Mouse (Mus musculus) liver, embryonic 15.5 days (tissue): ENCODE measurements around the gene Rbm47. TPM values are rescaled to one million over a fixed set of nuclear protein-coding genes. Genes with fewer than 3 reads are reported as not detected.
A peak's percentile ranks its signal among the peaks of the same experiment; 100 is the strongest.

ENCODE experiments used
- ATAC-seq: fragments of 200-750 bp; cut with Nextera tagmentation; 2 replicates; pipeline ENCODE4 v1.8.0; 2017; ENCODE audit warnings: moderate number of reproducible peaks, mild to moderate bottlenecking, moderate library complexity; ENCODE audit not compliant: insufficient read depth
- H3K27ac ChIP-seq: fragments of 300-500 bp; sonication (generic); replicated peaks from 2 replicates; pipeline ENCODE4 v1.5.1; 2015; ENCODE audit warnings: mild to moderate bottlenecking, inconsistent platforms
- H3K27me3 ChIP-seq: fragments of 300-500 bp; sonication (generic); 2 replicates; pipeline ENCODE4 v1.6.1; 2015; ENCODE audit warnings: mild to moderate bottlenecking, inconsistent platforms
- H3K36me3 ChIP-seq: fragments of 300-500 bp; sonication (generic); replicated peaks from 2 replicates; pipeline ENCODE4 v1.6.1; 2015; ENCODE audit warnings: moderate library complexity, mild to moderate bottlenecking, inconsistent platforms
- H3K4me1 ChIP-seq: fragments of 300-500 bp; sonication (generic); replicated peaks from 2 replicates; pipeline ENCODE4 v1.6.1; 2015; ENCODE audit warnings: inconsistent platforms
- H3K4me2 ChIP-seq: fragments of 300-500 bp; sonication (generic); 2 replicates; pipeline ENCODE4 v1.6.1; 2015; ENCODE audit warnings: moderate library complexity, mild to moderate bottlenecking, inconsistent platforms
- H3K4me3 ChIP-seq: fragments of 300-500 bp; sonication (generic); replicated peaks from 2 replicates; pipeline ENCODE4 v1.5.1; 2015; ENCODE audit warnings: mild to moderate bottlenecking, inconsistent platforms
- H3K9ac ChIP-seq: fragments of 300-500 bp; sonication (generic); 2 replicates; pipeline ENCODE4 v1.6.1; 2015; ENCODE audit warnings: moderate library complexity, mild to moderate bottlenecking, inconsistent platforms
- H3K9me3 ChIP-seq: fragments of 300-500 bp; sonication (generic); replicated peaks from 2 replicates; pipeline ENCODE4 v1.6.1; 2016; ENCODE audit warnings: inconsistent platforms
- WGBS: fragments of 180-500 bp; shearing (Covaris S2); methylation state at CpG from one replicate; pipeline ENCODE4 v1.1.7; 2015; ENCODE audit warnings: mixed read lengths; ENCODE audit not compliant: insufficient replicate concordance; 5-methylcytosine and 5-hydroxymethylcytosine counted together
- polyA plus RNA-seq: library from polyadenylated mRNA; unstranded; fragments of >200 nt; fragmentation: Nextera tagmentation; extraction: Ambion mirVana; gene quantifications from 2 replicates; pipeline ENCODE4 v1.2.1, GENCODE M21; 2015

Rbm47 gene
- polyA plus RNA-seq, 1 experiment from 2014 or later, result 15.2 TPM

DNA sequence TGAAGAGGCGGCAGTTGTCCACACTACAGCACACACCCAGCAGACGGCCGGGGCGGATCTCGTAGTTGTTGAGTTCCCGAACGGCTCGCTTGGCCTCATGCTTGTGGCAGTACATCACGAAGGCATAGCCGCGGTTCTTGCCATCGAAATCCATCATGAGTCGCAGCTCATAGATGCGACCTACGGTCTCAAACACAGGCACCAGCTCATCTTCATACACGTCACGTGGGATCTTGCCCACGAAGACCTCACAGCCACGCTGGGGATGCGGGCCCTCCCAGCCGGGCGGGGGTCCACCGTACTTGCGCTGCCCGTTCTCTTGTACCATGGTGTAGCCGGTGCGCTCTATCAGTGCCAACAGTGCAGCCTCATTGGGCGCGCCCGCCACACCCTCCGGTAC is 146.1 kb downstream of the Rbm47 start:
- Histone ChIP-seq H3K4me3 (no peak overlapping the region), H3K27ac (no peak overlapping the region), H3K9me3 (no peaks in the 10 kb centered on the region), H3K36me3 (peaks cover 38% of the 10 kb centered on the region), H3K4me2 (no peak overlapping the region), H3K4me1 (peaks cover 5% of the 10 kb centered on the region; the same call in 1 of the 2 replicates), H3K27me3 (no peaks in the 10 kb centered on the region), H3K9ac (no peak overlapping the region)
- WGBS, result 89% methylated on average over 31 of the region's 31 CpGs
- no peak for ATAC-seq

DNA sequence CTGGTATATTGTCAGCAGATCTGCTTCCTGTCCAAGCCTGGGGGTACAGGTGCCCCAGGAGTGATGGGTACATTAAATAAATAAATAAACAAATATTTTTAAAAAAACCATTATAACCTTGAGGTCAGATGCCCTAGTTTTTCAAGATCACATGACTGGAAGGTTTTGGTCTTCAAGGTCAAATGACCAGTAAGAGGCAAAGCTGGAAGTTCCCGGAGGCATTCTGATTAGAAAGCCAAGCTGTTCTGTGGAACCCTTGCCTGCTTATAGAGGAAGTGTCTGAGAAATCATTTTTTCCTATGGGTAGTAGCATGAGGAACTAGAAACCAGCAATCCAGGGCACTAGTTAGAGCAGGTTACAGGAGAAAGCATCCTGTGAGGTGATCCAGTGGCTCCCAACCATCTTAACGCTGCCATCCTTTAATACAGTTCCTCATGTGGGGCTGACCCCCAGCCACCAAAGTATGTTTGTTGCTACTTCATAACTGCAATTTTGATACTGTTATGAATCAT is 157.4 kb downstream of the Rbm47 start:
- no peak for ATAC-seq
- 59% methylated on average over 2 of the region's 2 CpGs for WGBS
- peaks cover 8% of the 10 kb centered on the region for H3K36me3 ChIP-seq
- no peaks in the 10 kb centered on the region for H3K9me3 ChIP-seq
- H3K27me3 ChIP-seq, result no peaks in the 10 kb centered on the region
- peaks cover 6% of the 10 kb centered on the region for H3K4me1 ChIP-seq
- no peak overlapping the region for H3K4me2 ChIP-seq
- no peak overlapping the region for H3K4me3 ChIP-seq
- no peak overlapping the region for H3K27ac ChIP-seq
- no peak overlapping the region for H3K9ac ChIP-seq

DNA sequence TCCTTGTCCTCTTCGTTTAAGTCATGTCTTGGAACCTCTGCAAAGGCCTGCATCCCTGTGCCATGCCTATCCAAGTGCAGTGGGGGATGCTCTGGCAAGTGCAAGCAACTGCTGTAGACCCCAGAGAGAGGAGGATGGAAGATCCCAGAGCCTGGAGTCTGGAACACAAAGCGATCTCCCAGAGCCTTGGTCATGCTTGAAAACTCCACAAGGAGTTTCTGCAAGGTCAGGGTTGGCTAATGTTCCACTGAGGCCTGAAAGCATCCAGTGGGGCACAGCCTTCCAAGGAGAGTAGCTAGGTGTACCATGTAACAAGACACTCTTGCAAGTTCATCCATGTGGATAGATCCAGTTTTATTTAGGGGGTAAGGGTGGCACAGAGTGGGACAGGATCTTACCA is 158.5 kb downstream of the Rbm47 start:
- no peaks in the 10 kb centered on the region for H3K27me3 ChIP-seq
- ATAC-seq, result no peak

DNA sequence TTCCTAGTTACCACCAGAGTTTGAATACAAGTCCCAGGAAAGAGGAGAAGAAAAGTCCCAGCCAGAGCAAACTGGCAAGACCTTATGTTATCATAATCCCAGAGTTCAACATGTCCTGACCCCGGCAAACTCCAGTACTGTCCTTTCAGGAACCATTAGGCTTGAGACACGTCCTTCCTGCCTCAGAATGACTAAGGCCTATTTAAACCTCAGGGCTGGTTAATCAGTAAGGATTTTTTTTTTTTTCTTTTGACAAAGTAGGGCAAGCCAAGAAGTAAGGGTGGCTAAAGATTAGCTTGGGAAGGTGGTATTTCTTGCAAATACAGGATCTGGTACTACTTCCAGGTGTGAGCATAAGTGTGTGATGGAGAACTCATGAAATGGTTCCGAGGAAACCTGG is 158.9 kb downstream of the Rbm47 start:
- no peak overlapping the region for H3K4me2 ChIP-seq
- WGBS, result 34% methylated on average over 3 of the region's 3 CpGs
- H3K4me3 ChIP-seq, result no peak overlapping the region
- H3K9ac ChIP-seq, result no peak overlapping the region
- H3K27ac ChIP-seq, result no peak overlapping the region
- no peaks in the 10 kb centered on the region for H3K27me3 ChIP-seq
- no peak for ATAC-seq
- H3K36me3 ChIP-seq, result peaks cover under 1% of the 10 kb centered on the region; the same call in 1 of the 2 replicates
- peaks cover 6% of the 10 kb centered on the region for H3K4me1 ChIP-seq
- H3K9me3 ChIP-seq, result no peaks in the 10 kb centered on the region

More for the DNA sequence above, 158.5 kb downstream of the Rbm47 start:
- H3K9ac ChIP-seq, result no peak overlapping the region
- H3K36me3 ChIP-seq, result peaks cover 5% of the 10 kb centered on the region; the same call in 1 of the 2 replicates
- H3K4me1 ChIP-seq, result peaks cover 6% of the 10 kb centered on the region
- WGBS, result 55% methylated on average over 2 of the region's 2 CpGs
- H3K4me2 ChIP-seq, result no peak overlapping the region
- H3K9me3 ChIP-seq, result no peaks in the 10 kb centered on the region
- no peak overlapping the region for H3K27ac ChIP-seq
- H3K4me3 ChIP-seq, result no peak overlapping the region

DNA sequence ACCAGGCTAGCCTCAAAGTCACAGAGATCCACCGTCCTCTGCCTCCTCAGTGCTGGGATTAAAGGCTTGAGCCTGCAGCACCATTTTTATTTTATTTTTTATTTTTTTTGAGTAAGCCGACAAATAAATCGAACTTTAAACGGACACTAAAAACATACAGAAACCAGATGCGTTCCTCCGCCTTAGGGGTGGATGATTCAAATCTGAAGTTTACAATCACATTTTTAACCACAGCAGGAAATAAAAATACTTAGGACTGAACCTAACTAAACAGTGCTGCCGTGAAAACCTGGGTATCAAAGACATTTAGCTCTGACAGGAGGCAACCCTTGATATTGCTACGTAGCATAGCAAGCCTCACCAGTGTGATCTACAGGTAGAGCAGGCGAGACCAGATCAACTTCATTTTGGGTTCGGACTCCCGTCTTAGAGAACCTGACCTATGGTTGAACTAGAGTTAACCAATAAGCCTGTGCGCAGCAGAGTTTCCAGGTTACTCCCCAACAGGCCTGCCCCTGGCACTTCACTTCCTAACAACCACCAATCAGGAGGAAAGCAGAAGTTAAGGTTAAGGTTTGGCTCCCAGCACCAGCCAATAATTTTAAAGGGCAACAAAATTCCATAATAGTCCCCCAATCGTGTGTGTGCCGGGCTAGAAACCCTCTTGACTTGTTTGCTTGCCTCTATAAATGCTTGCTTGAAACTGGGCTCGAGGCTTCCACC is 164.5 kb downstream of the Rbm47 start:
- Histone ChIP-seq H3K9me3 (no peaks in the 10 kb centered on the region), H3K4me1 (peaks cover 4% of the 10 kb centered on the region; the same call in 1 of the 2 replicates), H3K4me3 (no peak overlapping the region), H3K36me3 (no peaks in the 10 kb centered on the region), H3K27me3 (peaks cover 5% of the 10 kb centered on the region; the same call in 1 of the 2 replicates), H3K4me2 (no peak overlapping the region), H3K9ac (no peak overlapping the region), H3K27ac (no peak overlapping the region)
- no peak for ATAC-seq
- 67% methylated on average over 15 of the region's 15 CpGs for WGBS

DNA sequence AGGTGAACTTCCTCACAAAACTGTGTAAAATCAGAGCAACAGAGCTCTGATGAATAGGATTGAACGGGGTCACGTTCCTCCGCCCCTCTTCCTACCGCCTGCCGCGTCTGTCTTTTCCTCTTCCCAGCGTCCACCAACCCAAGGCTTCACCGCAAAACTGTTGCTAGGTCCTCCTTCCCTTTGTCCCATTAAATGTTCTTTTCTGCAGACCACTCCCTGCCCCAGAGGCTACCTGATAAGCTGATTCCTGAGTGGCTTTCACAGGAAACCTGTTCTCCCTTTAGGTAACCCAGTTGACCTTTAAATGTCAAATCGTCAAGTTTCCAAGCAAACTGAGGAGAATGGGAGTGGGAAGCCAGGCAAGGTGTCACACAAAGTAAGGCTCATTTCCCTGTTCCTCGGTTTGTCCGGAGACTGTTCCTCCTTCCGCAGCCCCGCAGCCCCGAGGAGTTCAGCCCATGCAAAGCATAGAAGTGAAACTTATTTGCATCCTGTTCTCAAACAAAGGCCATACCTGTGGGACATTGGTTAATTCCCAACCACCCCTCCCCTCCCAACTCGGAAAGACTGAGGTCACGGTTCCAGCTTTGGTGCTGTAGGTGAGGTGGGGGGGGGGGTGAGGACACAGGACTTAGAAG is 167.8 kb downstream of the Rbm47 start:
- H3K9me3 ChIP-seq, result no peaks in the 10 kb centered on the region
- no peaks in the 10 kb centered on the region for H3K36me3 ChIP-seq
- WGBS, result 25% methylated on average over 16 of the region's 16 CpGs
- no peak overlapping the region for H3K27ac ChIP-seq
- no peak for ATAC-seq
- H3K9ac ChIP-seq, result no peak overlapping the region
- peak overlapping the region; percentile 19; the same call in 1 of the 2 replicates for H3K4me3 ChIP-seq
- peaks cover 5% of the 10 kb centered on the region; the same call in 1 of the 2 replicates for H3K27me3 ChIP-seq
- peaks cover 4% of the 10 kb centered on the region; the same call in 1 of the 2 replicates for H3K4me1 ChIP-seq
- peak overlapping the region; percentile 44; the same call in 1 of the 2 replicates for H3K4me2 ChIP-seq

DNA sequence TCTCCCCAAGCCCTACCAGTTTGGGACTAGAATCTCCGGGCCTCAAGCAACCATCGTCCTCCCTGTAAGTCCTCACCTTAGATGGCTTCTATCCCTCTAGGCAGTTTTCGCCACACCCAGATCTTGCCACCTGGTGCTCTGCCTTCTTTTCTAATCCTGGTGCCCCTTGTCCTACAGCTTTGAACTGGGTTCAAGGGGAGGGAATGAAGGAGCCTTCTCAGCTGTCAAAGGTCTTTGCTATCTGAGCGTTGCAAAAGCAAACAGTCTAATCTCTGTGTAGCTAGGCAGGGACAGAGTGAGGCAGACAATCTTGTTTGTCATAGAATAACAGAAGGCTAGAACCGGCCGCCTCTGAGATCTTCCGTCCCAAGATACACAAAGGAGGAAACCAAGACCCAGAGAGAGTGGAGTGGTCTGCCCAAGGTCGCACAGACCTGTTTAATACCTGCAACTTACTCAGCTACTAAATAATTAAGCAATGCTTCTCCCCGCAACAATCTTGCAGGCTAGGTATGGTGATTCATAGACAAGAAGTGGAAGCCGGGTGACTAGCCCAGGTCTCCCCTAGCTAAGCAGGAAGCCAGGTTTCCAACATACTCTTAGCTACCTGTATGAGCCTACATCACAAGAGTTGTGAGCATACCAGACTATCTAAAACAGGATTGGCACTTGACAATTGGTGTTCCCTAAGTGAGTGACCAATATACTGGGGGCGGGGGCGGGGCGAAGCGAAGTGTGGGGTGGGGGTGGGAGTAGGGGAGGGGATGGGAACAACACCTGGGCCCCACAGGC is 168.6 kb downstream of the Rbm47 start, which contains the start of gene 9130230L23Rik:
TSS of gene 9130230L23Rik (minus strand) at position 152 of the 792 bp plus-strand sequence.
- Histone ChIP-seq H3K9ac (no peak within 1 kb of the TSS), H3K4me3 (peak within 1 kb of the TSS; percentile 19; the same call in 1 of the 2 replicates), H3K4me2 (peak within 1 kb of the TSS; percentile 44; the same call in 1 of the 2 replicates), H3K4me1 (peaks cover 4% of the 10 kb centered on the region; the same call in 1 of the 2 replicates), H3K27me3 (peaks cover 5% of the 10 kb centered on the region; the same call in 1 of the 2 replicates), H3K36me3 (no peaks in the 10 kb centered on the region), H3K27ac (no peak within 1 kb of the TSS), H3K9me3 (no peaks in the 10 kb centered on the region)
- WGBS, result 43% methylated on average over 14 of the region's 14 CpGs
- no peak for ATAC-seq

DNA sequence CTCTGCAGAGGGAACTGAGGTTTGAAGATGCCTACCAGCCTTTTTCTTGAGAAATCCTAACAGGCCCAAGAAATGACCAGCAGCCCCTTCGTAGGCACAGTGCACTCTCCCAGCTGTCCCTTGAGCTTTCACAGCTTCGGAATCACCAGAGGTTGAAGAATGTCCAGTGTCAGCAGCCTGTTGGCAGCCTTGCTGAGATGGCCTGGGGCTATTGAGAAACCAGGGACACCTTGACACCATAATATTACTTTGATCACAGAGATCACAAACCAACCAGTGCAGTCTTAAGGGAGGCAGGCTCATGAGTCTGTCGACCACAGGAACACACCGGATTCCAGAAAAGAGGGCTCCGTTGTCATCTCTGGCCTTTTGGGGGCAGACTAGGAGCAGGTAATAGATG is 171.7 kb downstream of the Rbm47 start:
- no peak for ATAC-seq
- Histone ChIP-seq H3K36me3 (no peaks in the 10 kb centered on the region), H3K27me3 (peaks cover 5% of the 10 kb centered on the region; the same call in 1 of the 2 replicates), H3K27ac (no peak overlapping the region), H3K4me3 (no peak overlapping the region), H3K9me3 (no peaks in the 10 kb centered on the region), H3K4me2 (no peak overlapping the region), H3K4me1 (peaks cover 4% of the 10 kb centered on the region; the same call in 1 of the 2 replicates), H3K9ac (no peak overlapping the region)
- WGBS, result 50% methylated on average over 5 of the region's 5 CpGs

DNA sequence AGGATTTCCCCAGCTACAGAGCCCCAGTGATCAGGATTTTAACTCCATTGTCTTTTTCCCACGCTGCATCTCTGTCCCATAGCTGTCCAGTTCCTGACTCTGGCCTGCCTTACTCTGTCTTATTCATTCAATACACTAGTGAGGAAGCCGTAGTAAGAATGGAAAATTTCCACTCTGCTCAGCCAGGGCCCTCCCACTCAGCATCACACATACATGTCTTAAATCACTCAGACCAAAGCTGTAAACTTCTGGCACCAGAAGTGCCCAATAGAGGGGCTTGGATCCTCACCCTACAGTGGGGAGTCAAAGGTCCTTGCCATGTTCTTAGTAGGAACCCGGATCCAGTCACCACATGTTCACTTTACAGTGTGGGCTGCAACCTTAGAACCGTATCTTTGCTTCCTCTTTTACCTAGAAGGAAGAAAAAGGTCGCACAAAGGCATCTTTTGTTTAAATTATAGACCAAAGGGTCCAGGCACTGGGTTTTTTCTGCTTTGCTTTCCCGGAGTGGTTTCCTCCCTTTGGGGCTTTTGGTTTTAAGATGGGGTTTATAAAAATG is 172.3 kb downstream of the Rbm47 start:
- Histone ChIP-seq H3K4me3 (no peak overlapping the region), H3K4me1 (peaks cover 4% of the 10 kb centered on the region; the same call in 1 of the 2 replicates), H3K36me3 (no peaks in the 10 kb centered on the region), H3K4me2 (no peak overlapping the region), H3K9me3 (no peaks in the 10 kb centered on the region), H3K27ac (no peak overlapping the region), H3K9ac (no peak overlapping the region), H3K27me3 (peaks cover 5% of the 10 kb centered on the region; the same call in 1 of the 2 replicates)
- ATAC-seq, result no peak
- 26% methylated on average over 6 of the region's 6 CpGs for WGBS

DNA sequence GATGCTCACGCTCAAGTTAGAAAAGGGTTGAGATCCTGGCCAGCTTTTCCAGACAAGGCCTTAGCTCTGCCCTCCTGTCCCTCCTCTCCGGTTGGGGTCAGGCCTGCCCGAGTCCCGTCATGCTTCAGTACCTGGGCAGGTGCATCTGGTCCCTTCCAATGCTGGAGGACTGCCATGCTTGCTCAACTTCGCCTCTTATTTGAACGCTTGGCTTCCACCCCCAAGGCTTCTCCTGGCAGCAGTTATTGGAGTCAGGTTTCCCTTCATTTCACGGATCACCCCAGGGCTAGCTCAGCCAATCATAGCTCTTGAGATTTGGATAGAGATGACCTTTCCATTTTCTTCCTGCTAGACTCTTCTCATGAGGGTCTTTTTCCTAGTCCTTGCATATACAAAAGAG is 172.8 kb downstream of the Rbm47 start:
- no peak overlapping the region for H3K4me2 ChIP-seq
- ATAC-seq, result no peak
- H3K27me3 ChIP-seq, result peaks cover 3% of the 10 kb centered on the region; the same call in 1 of the 2 replicates
- no peaks in the 10 kb centered on the region for H3K36me3 ChIP-seq
- H3K4me3 ChIP-seq, result no peak overlapping the region
- 65% methylated on average over 7 of the region's 7 CpGs for WGBS
- H3K27ac ChIP-seq, result no peak overlapping the region
- H3K9me3 ChIP-seq, result no peaks in the 10 kb centered on the region
- H3K9ac ChIP-seq, result no peak overlapping the region
- peaks cover 4% of the 10 kb centered on the region; the same call in 1 of the 2 replicates for H3K4me1 ChIP-seq
